Mouse (Mus musculus) gastrocnemius, postnatal 36 days (tissue): ENCODE results near the gene Chdh. TPM values are rescaled to one million over a fixed set of nuclear protein-coding genes. Genes with fewer than 3 reads are reported as not detected.

Experiments used
- DNase-seq, 2 experiments: peaks; one replicate each; pipeline ENCODE4 v3.0.0; 2022
- intact Hi-C: fragments of 180-260 bp; cut with DNase I; formaldehyde crosslinking; loops from one replicate; pipeline ENCODE4 v1.15.1; 2025
- long read RNA-seq, 2 experiments: library from polyadenylated mRNA; stranded (forward); transcript quantifications; one replicate each; pipeline ENCODE4 v2.0.0; 2021
- total RNA-seq, 2 experiments: library from RNA; stranded (reverse); gene quantifications; 2 replicates each; pipeline ENCODE4 v1.2.3; 2021

The Chdh gene
- under 1 TPM; 0.15 to 0.30 TPM for total RNA-seq
- long read RNA-seq, experiment 1 = 0 reads
- long read RNA-seq, experiment 2 = 0 reads

GRCm38 (mm10) chr14:30008733-30009575, at the start of gene Chdh, which contains the start of gene Il17rb:
TSS of gene Chdh (plus strand) at chr14:30009023.
TSS of gene Il17rb (minus strand) at chr14:30008896.
- DNase-seq = peak in 1 of 2 experiments; percentile 20
- intact Hi-C loops = no loop called here

GRCm38 (mm10) chr14:29967611-29968010, 41.2 kb upstream of the Chdh start:
- no peak for DNase-seq
- intact Hi-C loops = no loop called here

GRCm38 (mm10) chr14:29968075-29968821, 40.6 kb upstream of the Chdh start, which contains the start of gene Selenok:
TSS of gene Selenok (plus strand) at chr14:29968308.
- intact Hi-C loops = no loop called here
- DNase-seq = peak; percentile 84 to 91

- no peak for DNase-seq
- intact Hi-C loops = no loop called here
Observed at GRCm38 (mm10) chr14:29971446-29971845, 37.4 kb upstream of the Chdh start.

GRCm38 (mm10) chr14:29971993-29972392, 36.8 kb upstream of the Chdh start:
- no peak for DNase-seq
- intact Hi-C loops = no loop called here

GRCm38 (mm10) chr14:29976927-29977326, 31.9 kb upstream of the Chdh start:
- DNase-seq = no peak

GRCm38 (mm10) chr14:29978254-29979204, 30.3 kb upstream of the Chdh start, which contains the start of gene Actr8:
TSS of gene Actr8 (plus strand) at chr14:29978337.
- intact Hi-C loops = no loop called here
- DNase-seq = peak; percentile 94 to 95

More at GRCm38 (mm10) chr14:29976927-29977326, 31.9 kb upstream of the Chdh start:
- intact Hi-C loops = no loop called here

- DNase-seq = no peak
- intact Hi-C loops = no loop called here
Observed at GRCm38 (mm10) chr14:29980447-29981205, 28.2 kb upstream of the Chdh start.

GRCm38 (mm10) chr14:29986096-29986495, 22.7 kb upstream of the Chdh start:
- DNase-seq = no peak
- intact Hi-C loops = no loop called here

- DNase-seq = no peak
- intact Hi-C loops = no loop called here
Observed at GRCm38 (mm10) chr14:29987276-29987675, 21.5 kb upstream of the Chdh start.

GRCm38 (mm10) chr14:29987739-29988138, 21.1 kb upstream of the Chdh start:
- intact Hi-C loops = no loop called here
- DNase-seq = no peak

- DNase-seq = no peak
- intact Hi-C loops = no loop called here
Observed at GRCm38 (mm10) chr14:29988337-29988736, 20.5 kb upstream of the Chdh start.

GRCm38 (mm10) chr14:29994976-29995375, 13.8 kb upstream of the Chdh start:
- DNase-seq = no peak
- intact Hi-C loops = no loop called here

GRCm38 (mm10) chr14:29996000-29996751, 12.6 kb upstream of the Chdh start:
- intact Hi-C loops = no loop called here
- no peak for DNase-seq

GRCm38 (mm10) chr14:29997345-29997744, 11.5 kb upstream of the Chdh start:
- intact Hi-C loops = no loop called here
- no peak for DNase-seq

GRCm38 (mm10) chr14:29998747-29999474, 9.9 kb upstream of the Chdh start:
- intact Hi-C loops = no loop called here
- DNase-seq = no peak

GRCm38 (mm10) chr14:29999475-29999811, 9.4 kb upstream of the Chdh start:
- intact Hi-C loops = no loop called here
- no peak for DNase-seq
